Mouse (Mus musculus) E14TG2a.4 (cell line): Measurements from ENCODE around the gene Gm266.
A peak's percentile ranks its signal among the peaks of the same experiment; 100 is the strongest.
"Not testable (repeated sequence)": the region's sequence is repeated elsewhere in the genome, so short reads cannot be mapped to it uniquely, and the experiment has no call there.

Source experiments
- H3K27me3 ChIP-seq: 2 replicates; pipeline ENCODE4 v1.6.1; 2014; ENCODE audit warnings: low read length, control low read depth; ENCODE audit not compliant: insufficient read depth
- H3K36me3 ChIP-seq: 2 replicates; pipeline ENCODE4 v1.6.1; 2014; ENCODE audit warnings: low read length, control low read depth; ENCODE audit not compliant: insufficient read depth
- H3K4me1 ChIP-seq: replicated peaks from 2 replicates; pipeline ENCODE4 v1.6.1; 2014; ENCODE audit warnings: low read depth, low read length, control low read depth
- H3K4me3 ChIP-seq: replicated peaks from 2 replicates; pipeline ENCODE4 v1.5.1; 2014; ENCODE audit warnings: mild to moderate bottlenecking, low read length
- H3K9me3 ChIP-seq: 2 replicates; pipeline ENCODE4 v1.6.1; 2014; ENCODE audit warnings: low read length, control low read depth
- CTCF ChIP-seq: conservative IDR thresholded peaks from 2 replicates; pipeline ENCODE4 v1.5.1; 2014; ENCODE audit warnings: low read length
- NANOG ChIP-seq: IDR thresholded peaks from 2 replicates; pipeline ENCODE4 v1.6.1; 2014; ENCODE audit warnings: borderline replicate concordance, low read length, mixed read lengths
- POU5F1 ChIP-seq: IDR thresholded peaks from 2 replicates; pipeline ENCODE4 v1.6.1; 2014; ENCODE audit warnings: low read length, borderline replicate concordance

Gene Gm266

GRCm38 (mm10) chr12:111519821-111520220 is 34.2 kb upstream of the Gm266 start:
- TF ChIP-seq NANOG (no peak), POU5F1 (no peak), CTCF (no peak)
- peaks cover 10% of the 10 kb centered on the region for H3K4me1 ChIP-seq
- peaks cover 4% of the 10 kb centered on the region; the same call in 1 of the 2 replicates for H3K27me3 ChIP-seq
- H3K9me3 ChIP-seq: peaks cover 12% of the 10 kb centered on the region
- H3K36me3 ChIP-seq: no peaks in the 10 kb centered on the region
- no peak overlapping the region for H3K4me3 ChIP-seq

- no peak overlapping the region for H3K4me3 ChIP-seq
- TF ChIP-seq NANOG (no peak), POU5F1 (no peak), CTCF (no peak)
- H3K27me3 ChIP-seq: no peaks in the 10 kb centered on the region
- H3K4me1 ChIP-seq: peaks cover 23% of the 10 kb centered on the region
- H3K9me3 ChIP-seq: peaks cover 12% of the 10 kb centered on the region
- no peaks in the 10 kb centered on the region for H3K36me3 ChIP-seq
These were observed 32.8 kb upstream of the Gm266 start for GRCm38 (mm10) chr12:111518391-111518790.

GRCm38 (mm10) chr12:111517901-111518300 is 32.3 kb upstream of the Gm266 start:
- H3K27me3 ChIP-seq: no peaks in the 10 kb centered on the region
- peaks cover 12% of the 10 kb centered on the region for H3K9me3 ChIP-seq
- H3K36me3 ChIP-seq: no peaks in the 10 kb centered on the region
- no peak overlapping the region for H3K4me3 ChIP-seq
- peaks cover 24% of the 10 kb centered on the region for H3K4me1 ChIP-seq
- no peak for TF ChIP-seq NANOG
- no peak for TF ChIP-seq CTCF
- TF ChIP-seq POU5F1: no peak

- Histone ChIP-seq H3K36me3 (no peaks in the 10 kb centered on the region), H3K9me3 (peaks cover 6% of the 10 kb centered on the region; the same call in 1 of the 2 replicates), H3K4me3 (no peak overlapping the region), H3K27me3 (no peaks in the 10 kb centered on the region), H3K4me1 (peaks cover 30% of the 10 kb centered on the region)
- TF ChIP-seq CTCF (no peak), POU5F1 (no peak), NANOG (no peak)
These were observed 31.2 kb upstream of the Gm266 start for GRCm38 (mm10) chr12:111516826-111517225.

GRCm38 (mm10) chr12:111515920-111516319 is 30.3 kb upstream of the Gm266 start:
- TF ChIP-seq NANOG (no peak), POU5F1 (no peak), CTCF (no peak)
- Histone ChIP-seq H3K9me3 (peaks cover 6% of the 10 kb centered on the region; the same call in 1 of the 2 replicates), H3K27me3 (no peaks in the 10 kb centered on the region), H3K36me3 (no peaks in the 10 kb centered on the region), H3K4me3 (no peak overlapping the region), H3K4me1 (peaks cover 35% of the 10 kb centered on the region)

- H3K4me3 ChIP-seq: no peak overlapping the region
- H3K27me3 ChIP-seq: no peaks in the 10 kb centered on the region
- peaks cover 6% of the 10 kb centered on the region; the same call in 1 of the 2 replicates for H3K9me3 ChIP-seq
- TF ChIP-seq CTCF (0 out of 2 replicates have a peak, but pooled peaks have one; percentile 4), NANOG (no peak)
- H3K36me3 ChIP-seq: no peaks in the 10 kb centered on the region
- peaks cover 28% of the 10 kb centered on the region for H3K4me1 ChIP-seq
These were observed 29.4 kb upstream of the Gm266 start for GRCm38 (mm10) chr12:111514874-111515649.

- Histone ChIP-seq H3K4me1 (peaks cover 28% of the 10 kb centered on the region), H3K36me3 (no peaks in the 10 kb centered on the region), H3K9me3 (peaks cover 6% of the 10 kb centered on the region; the same call in 1 of the 2 replicates), H3K4me3 (no peak overlapping the region), H3K27me3 (no peaks in the 10 kb centered on the region)
- TF ChIP-seq POU5F1 (no peak), NANOG (no peak), CTCF (no peak)
These were observed 28.7 kb upstream of the Gm266 start for GRCm38 (mm10) chr12:111514231-111514792.

GRCm38 (mm10) chr12:111513673-111514072 is 28.1 kb upstream of the Gm266 start:
- H3K4me3 ChIP-seq: no peak overlapping the region
- no peak for TF ChIP-seq NANOG
- TF ChIP-seq POU5F1: no peak
- TF ChIP-seq CTCF: no peak

GRCm38 (mm10) chr12:111512572-111513063 is 27.0 kb upstream of the Gm266 start:
- Histone ChIP-seq H3K27me3 (no peaks in the 10 kb centered on the region), H3K4me3 (no peak overlapping the region)

More at GRCm38 (mm10) chr12:111513673-111514072, 28.1 kb upstream of the Gm266 start:
- peaks cover 33% of the 10 kb centered on the region for H3K4me1 ChIP-seq
- no peaks in the 10 kb centered on the region for H3K36me3 ChIP-seq
- H3K9me3 ChIP-seq: 0 out of 2 replicates have a peak, but pooled peaks cover 2% of the 10 kb centered on the region
- H3K27me3 ChIP-seq: no peaks in the 10 kb centered on the region

GRCm38 (mm10) chr12:111508438-111508837 is 22.8 kb upstream of the Gm266 start:
- not testable (repeated sequence) for H3K4me3 ChIP-seq, H3K36me3 ChIP-seq

More at GRCm38 (mm10) chr12:111512572-111513063, 27.0 kb upstream of the Gm266 start:
- peaks cover 43% of the 10 kb centered on the region for H3K4me1 ChIP-seq
- H3K9me3 ChIP-seq: no peaks in the 10 kb centered on the region
- no peaks in the 10 kb centered on the region for H3K36me3 ChIP-seq
- TF ChIP-seq NANOG: no peak

More at GRCm38 (mm10) chr12:111508438-111508837, 22.8 kb upstream of the Gm266 start:
- H3K9me3 ChIP-seq: not testable (repeated sequence)
- Histone ChIP-seq H3K27me3 (peaks cover 16% of the 10 kb centered on the region), H3K4me1 (peaks cover 41% of the 10 kb centered on the region)
